8 mouse cellular contexts compared by ENCODE assay signal in genomic region chr16:90185928-90186588, GRCm38 (mm10). TPM values are rescaled to one million over a fixed set of nuclear protein-coding genes. Genes with fewer than 3 reads are reported as not detected.
DNase-seq lines count a peak whose midpoint lies in the region; ATAC-seq and TF ChIP-seq lines count a peak whose summit lies in the region.

No protein-coding gene starts in this region.

- intact Hi-C loops in left cerebral cortex, adult 2 months (cut with DNase I): loop anchor here (1.0 to 5.0 kb wide), 3 partner anchors 244 to 412 kb away; no protein-coding TSS in a partner anchor

- peak; percentile 90 for DNase-seq in adipocyte (ENCODE audit: low spot score)
- peak; percentile 73 for DNase-seq in cerebellum, adult 9-11 months
- DNase-seq in frontal cortex, postnatal 14 days (ENCODE audit: low spot score in 2 of 2): peak; percentile 70 to 81
- DNase-seq in left cerebral cortex, adult 2 months (ENCODE audit: extremely low spot score in 1 of 2, low spot score in 2 of 2): peak; percentile 79 to 84
- peak; percentile 75 for DNase-seq in midbrain, embryonic 10.5 days (ENCODE audit: low spot score)
- DNase-seq in right cerebral cortex, postnatal 14 days: peak; percentile 90
- DNase-seq in yolk sac, embryonic 10.5 days (ENCODE audit: low spot score): peak; percentile 53

- no peaks in the 10 kb centered on the region for H3K9me3 ChIP-seq in midbrain, embryonic 10.5 days (replicated peaks)

- 0 out of 2 replicates have a peak, but pooled peaks cover 3% of the 10 kb centered on the region for H3K4me1 ChIP-seq in midbrain, embryonic 10.5 days

- TF ChIP-seq CTCF in left cerebral cortex, adult 2 months (IDR thresholded peaks at IDR 0.05): peak; percentile 82

- H3K36me3 ChIP-seq in midbrain, embryonic 10.5 days: no peaks in the 10 kb centered on the region

- no peak overlapping the region for H3K4me3 ChIP-seq in left cerebral cortex, adult 2 months
- H3K4me3 ChIP-seq in midbrain, embryonic 10.5 days: no peak overlapping the region

- no peak overlapping the region for H3K27ac ChIP-seq in left cerebral cortex, adult 2 months
- no peak overlapping the region for H3K27ac ChIP-seq in midbrain, embryonic 10.5 days (replicated peaks)

- 41% methylated on average over 8 of the region's 8 CpGs for WGBS in midbrain, embryonic 10.5 days

- peak; percentile 92 for ATAC-seq in inflammation-experienced regulatory T-cells, adult 6 months

- H3K27me3 ChIP-seq in midbrain, embryonic 10.5 days (ENCODE audit: low read depth, poor library complexity, severe bottlenecking): peaks cover 19% of the 10 kb centered on the region

RNA-seq across cellular contexts. Expression of gene Sod1, which starts 34.5 kb away (rescaled TPM):
- 1,000 to 10,000 TPM; 1,261 to 1,407 (median 1,324) TPM for polyA plus RNA-seq in inflammation-experienced regulatory T-cells, adult 6 months (2017; shearing (Covaris generic))
- total RNA-seq in left cerebral cortex, adult 2 months (2021): 100 to 1,000 TPM; 411 TPM
- polyA plus RNA-seq in midbrain, embryonic 10.5 days (2016; fragmentation: Nextera tagmentation; extraction: Ambion mirVana): 1,095 and 1,127 TPM in 2 replicates

RNA-seq across cellular contexts. Expression of gene Tiam1, which starts 42.5 kb away (rescaled TPM):
- 10 to 100 TPM; 31.4 to 71.7 (median 56.0) TPM for polyA plus RNA-seq in inflammation-experienced regulatory T-cells, adult 6 months (2017; shearing (Covaris generic))
- 100 to 1,000 TPM; 107 to 120 TPM for total RNA-seq in left cerebral cortex, adult 2 months (2021)
- polyA plus RNA-seq in midbrain, embryonic 10.5 days (2016; fragmentation: Nextera tagmentation; extraction: Ambion mirVana): 13.8 and 13.9 TPM in 2 replicates
